ENCODE assay signal across 16 mouse cellular contexts in genomic region chr10:93264001-93264400, GRCm38 (mm10). TPM values are rescaled to one million over a fixed set of nuclear protein-coding genes. Genes with fewer than 3 reads are reported as not detected.
DNase-seq lines count a peak whose midpoint lies in the region; ATAC-seq and TF ChIP-seq lines count a peak whose summit lies in the region.
"Had no signal": no experiment of that assay in that cellular context is flagged by ENCODE, and none has a peak within 500 bp of the region (broad histone marks: within the 10 kb centered on the region; RNA-seq: fewer than 3 reads in every experiment).

No protein-coding gene starts in this region.

- H3K4me1 ChIP-seq in heart, adult 2 months (ENCODE audit: control insufficient read depth, insufficient read depth, low read length) = peaks cover 32% of the 10 kb centered on the region
- peaks cover 23% of the 10 kb centered on the region for H3K4me1 ChIP-seq in midbrain, embryonic 14.5 days (ENCODE audit: control insufficient read depth, insufficient read depth, low read length)
- H3K4me1 ChIP-seq in midbrain, embryonic 10.5 days = peaks cover 35% of the 10 kb centered on the region
- peaks cover 53% of the 10 kb centered on the region for H3K4me1 ChIP-seq in forebrain, embryonic 15.5 days
- peaks cover 21% of the 10 kb centered on the region for H3K4me1 ChIP-seq in neural tube, embryonic 14.5 days (ENCODE audit: control insufficient read depth, insufficient read depth, low read length)
- H3K4me1 ChIP-seq in embryonic facial prominence, embryonic 10.5 days = peaks cover 38% of the 10 kb centered on the region

- no peaks in the 10 kb centered on the region for H3K27me3 ChIP-seq in heart, adult 2 months (ENCODE audit: control insufficient read depth, insufficient read depth, low read length)
- no peaks in the 10 kb centered on the region for H3K27me3 ChIP-seq in midbrain, embryonic 14.5 days (ENCODE audit: control insufficient read depth, insufficient read depth, low read length)
- H3K27me3 ChIP-seq in midbrain, embryonic 10.5 days (ENCODE audit: low read depth, poor library complexity, severe bottlenecking) = no peaks in the 10 kb centered on the region; the same call in 1 of the 2 replicates
- H3K27me3 ChIP-seq in forebrain, embryonic 15.5 days = no peaks in the 10 kb centered on the region
- no peaks in the 10 kb centered on the region for H3K27me3 ChIP-seq in neural tube, embryonic 14.5 days (ENCODE audit: control insufficient read depth, insufficient read depth, low read length)
- no peaks in the 10 kb centered on the region for H3K27me3 ChIP-seq in embryonic facial prominence, embryonic 10.5 days (replicated peaks; ENCODE audit: low read depth, poor library complexity, severe bottlenecking)
- H3K27me3 ChIP-seq: embryonic facial prominence, embryonic 15.5 days; limb, embryonic 12.5 days had no signal

- 0 out of 2 replicates have a peak, but pooled peaks cover 1% of the 10 kb centered on the region for H3K79me2 ChIP-seq in heart, adult 2 months (replicated peaks; ENCODE audit: control insufficient read depth, insufficient read depth, low read length)

- no peak for TF ChIP-seq EP300 in heart, adult 2 months (IDR thresholded peaks at IDR 0.05; ENCODE audit: insufficient read depth, low read depth, low read length)

- 0 out of 2 replicates have a peak, but pooled peaks have one; percentile 12 for ATAC-seq in midbrain, embryonic 14.5 days (ENCODE audit: low FRiP score, low TSS enrichment)
- no peak for ATAC-seq in forebrain, embryonic 15.5 days (replicated peaks)
- ATAC-seq in neural tube, embryonic 14.5 days (ENCODE audit: low read depth) = no peak
- ATAC-seq: inflammation-experienced regulatory T-cells, adult 6 months; liver, postnatal 0 days had no signal

- TF ChIP-seq POLR2A in heart, adult 2 months (IDR thresholded peaks at IDR 0.05; ENCODE audit: insufficient read depth, low read depth, low read length) = no peak

- no peak for DNase-seq in heart, adult 2 months
- no peak for DNase-seq in heart, postnatal 25 days (ENCODE audit: low spot score)
- no peak for DNase-seq in midbrain, embryonic 14.5 days
- DNase-seq in midbrain, embryonic 10.5 days (ENCODE audit: low spot score) = no peak
- no peak for DNase-seq in embryonic facial prominence, embryonic 10.5 days (ENCODE audit: low spot score)
- DNase-seq: cerebellum, postnatal 36 days; kidney, postnatal 25 days; layer of hippocampus, postnatal 36 days; liver, postnatal 0 days; right cerebral cortex, postnatal 4 days; thymus, postnatal 36 days had no signal

- 53% methylated on average over 5 of the region's 5 CpGs for WGBS in heart, adult 2 months
- WGBS in midbrain, embryonic 14.5 days = 72% methylated on average over 5 of the region's 5 CpGs
- WGBS in midbrain, embryonic 10.5 days = 77% methylated on average over 5 of the region's 5 CpGs
- 39% methylated on average over 5 of the region's 5 CpGs for WGBS in forebrain, embryonic 15.5 days
- WGBS in neural tube, embryonic 14.5 days = 62% methylated on average over 5 of the region's 5 CpGs
- 88% methylated on average over 5 of the region's 5 CpGs for WGBS in embryonic facial prominence, embryonic 10.5 days

- intact Hi-C loops in heart, adult 2 months (cut with DNase I) = no loop called here
- intact Hi-C loops in heart, postnatal 25 days (cut with DNase I) = no loop called here

- peak overlapping the region; percentile 48 for H3K27ac ChIP-seq in heart, adult 2 months
- H3K27ac ChIP-seq in midbrain, embryonic 14.5 days (replicated peaks; ENCODE audit: low read depth, low read length) = 0 out of 2 replicates have a peak overlapping the region, but pooled peaks have one; percentile 32
- H3K27ac ChIP-seq in midbrain, embryonic 10.5 days (replicated peaks) = no peak overlapping the region
- peak overlapping the region; percentile 79 for H3K27ac ChIP-seq in forebrain, embryonic 15.5 days (replicated peaks)
- H3K27ac ChIP-seq in neural tube, embryonic 14.5 days (ENCODE audit: low read depth, low read length) = 0 out of 2 replicates have a peak overlapping the region, but pooled peaks have one; percentile 16
- no peak overlapping the region for H3K27ac ChIP-seq in embryonic facial prominence, embryonic 10.5 days (replicated peaks)
- H3K27ac ChIP-seq: embryonic facial prominence, embryonic 15.5 days; limb, embryonic 12.5 days had no signal

- H3K4me2 ChIP-seq in midbrain, embryonic 14.5 days (ENCODE audit: low read length) = 0 out of 2 replicates have a peak overlapping the region, but pooled peaks have one; percentile 4
- no peak overlapping the region for H3K4me2 ChIP-seq in forebrain, embryonic 15.5 days (replicated peaks)
- no peak overlapping the region for H3K4me2 ChIP-seq in neural tube, embryonic 14.5 days (ENCODE audit: low read depth, low read length)
- H3K4me2 ChIP-seq: embryonic facial prominence, embryonic 15.5 days; limb, embryonic 12.5 days had no signal

- no peak overlapping the region for H3K9ac ChIP-seq in heart, adult 2 months (ENCODE audit: low read depth, low read length)
- no peak overlapping the region for H3K9ac ChIP-seq in midbrain, embryonic 14.5 days (replicated peaks; ENCODE audit: low read length)
- no peak overlapping the region for H3K9ac ChIP-seq in forebrain, embryonic 15.5 days (replicated peaks)
- no peak overlapping the region for H3K9ac ChIP-seq in neural tube, embryonic 14.5 days (replicated peaks; ENCODE audit: low read depth, low read length)
- H3K9ac ChIP-seq: embryonic facial prominence, embryonic 15.5 days; limb, embryonic 12.5 days; liver, postnatal 0 days had no signal

- TF ChIP-seq CTCF in heart, adult 2 months (IDR thresholded peaks at IDR 0.05) = no peak

- H3K9me3 ChIP-seq in midbrain, embryonic 14.5 days (ENCODE audit: control insufficient read depth, low read length) = no peaks in the 10 kb centered on the region
- no peaks in the 10 kb centered on the region for H3K9me3 ChIP-seq in midbrain, embryonic 10.5 days (replicated peaks)
- no peaks in the 10 kb centered on the region for H3K9me3 ChIP-seq in forebrain, embryonic 15.5 days
- no peaks in the 10 kb centered on the region for H3K9me3 ChIP-seq in neural tube, embryonic 14.5 days (ENCODE audit: control insufficient read depth, low read length)
- H3K9me3 ChIP-seq in embryonic facial prominence, embryonic 10.5 days = no peaks in the 10 kb centered on the region
- H3K9me3 ChIP-seq: embryonic facial prominence, embryonic 15.5 days; limb, embryonic 12.5 days had no signal

- peaks cover 28% of the 10 kb centered on the region for H3K36me3 ChIP-seq in heart, adult 2 months (ENCODE audit: control insufficient read depth, insufficient read depth, low read length)
- H3K36me3 ChIP-seq in midbrain, embryonic 14.5 days (ENCODE audit: control insufficient read depth, insufficient read depth, low read length) = no peaks in the 10 kb centered on the region
- H3K36me3 ChIP-seq in midbrain, embryonic 10.5 days = peaks cover 12% of the 10 kb centered on the region
- no peaks in the 10 kb centered on the region for H3K36me3 ChIP-seq in forebrain, embryonic 15.5 days
- H3K36me3 ChIP-seq in neural tube, embryonic 14.5 days (ENCODE audit: control insufficient read depth, insufficient read depth, low read length) = no peaks in the 10 kb centered on the region
- peaks cover 81% of the 10 kb centered on the region for H3K36me3 ChIP-seq in embryonic facial prominence, embryonic 10.5 days (replicated peaks)

- H3K4me3 ChIP-seq in heart, adult 2 months = no peak overlapping the region
- H3K4me3 ChIP-seq in midbrain, embryonic 14.5 days (replicated peaks; ENCODE audit: low read depth, low read length) = no peak overlapping the region
- H3K4me3 ChIP-seq in midbrain, embryonic 10.5 days = no peak overlapping the region
- no peak overlapping the region for H3K4me3 ChIP-seq in forebrain, embryonic 15.5 days
- no peak overlapping the region for H3K4me3 ChIP-seq in neural tube, embryonic 14.5 days (ENCODE audit: low read depth, low read length)
- no peak overlapping the region for H3K4me3 ChIP-seq in embryonic facial prominence, embryonic 10.5 days
- H3K4me3 ChIP-seq: embryonic facial prominence, embryonic 15.5 days; limb, embryonic 12.5 days had no signal

RNA-seq across cellular contexts. Expression of gene Elk3, which starts 46.9 kb away (rescaled TPM):
- 10 to 100 TPM; 33.8 to 39.4 TPM for total RNA-seq in heart, adult 2 months (2021)
- polyA plus RNA-seq in heart, adult 2 months (2012; rRNA removed) = 31.9 and 32.1 TPM in 2 replicates
- 10 to 100 TPM; 45.1 to 48.7 TPM for total RNA-seq in heart, postnatal 25 days (2021)
- 4.4 and 8.8 TPM in 2 replicates for polyA plus RNA-seq in midbrain, embryonic 14.5 days (2014; fragmentation: Nextera tagmentation; extraction: Ambion mirVana)
- polyA plus RNA-seq in midbrain, embryonic 10.5 days (2016; fragmentation: Nextera tagmentation; extraction: Ambion mirVana) = 9.8 and 10.6 TPM in 2 replicates
- polyA plus RNA-seq in forebrain, embryonic 15.5 days (2015; fragmentation: Nextera tagmentation; extraction: Ambion mirVana) = 6.2 and 7.9 TPM in 2 replicates
- polyA plus RNA-seq in neural tube, embryonic 14.5 days (2014; fragmentation: Nextera tagmentation; extraction: Ambion mirVana) = 5.7 and 10.8 TPM in 2 replicates
- polyA plus RNA-seq in embryonic facial prominence, embryonic 10.5 days (2016; fragmentation: Nextera tagmentation; extraction: Ambion mirVana) = 25.3 and 30.6 TPM in 2 replicates

Comparison
In these comparisons a context has a peak if more than half of its experiments do, and no peak if none do; other contexts are left out.
1. H3K27ac ChIP-seq: peak in heart, adult 2 months (single experiment), midbrain, embryonic 14.5 days (single experiment), forebrain, embryonic 15.5 days (single experiment) and neural tube, embryonic 14.5 days (single experiment); none in midbrain, embryonic 10.5 days (single experiment) and embryonic facial prominence, embryonic 10.5 days (single experiment).